Mouse (Mus musculus): ENCODE results near the gene Npcd.

The Npcd gene

DNA sequence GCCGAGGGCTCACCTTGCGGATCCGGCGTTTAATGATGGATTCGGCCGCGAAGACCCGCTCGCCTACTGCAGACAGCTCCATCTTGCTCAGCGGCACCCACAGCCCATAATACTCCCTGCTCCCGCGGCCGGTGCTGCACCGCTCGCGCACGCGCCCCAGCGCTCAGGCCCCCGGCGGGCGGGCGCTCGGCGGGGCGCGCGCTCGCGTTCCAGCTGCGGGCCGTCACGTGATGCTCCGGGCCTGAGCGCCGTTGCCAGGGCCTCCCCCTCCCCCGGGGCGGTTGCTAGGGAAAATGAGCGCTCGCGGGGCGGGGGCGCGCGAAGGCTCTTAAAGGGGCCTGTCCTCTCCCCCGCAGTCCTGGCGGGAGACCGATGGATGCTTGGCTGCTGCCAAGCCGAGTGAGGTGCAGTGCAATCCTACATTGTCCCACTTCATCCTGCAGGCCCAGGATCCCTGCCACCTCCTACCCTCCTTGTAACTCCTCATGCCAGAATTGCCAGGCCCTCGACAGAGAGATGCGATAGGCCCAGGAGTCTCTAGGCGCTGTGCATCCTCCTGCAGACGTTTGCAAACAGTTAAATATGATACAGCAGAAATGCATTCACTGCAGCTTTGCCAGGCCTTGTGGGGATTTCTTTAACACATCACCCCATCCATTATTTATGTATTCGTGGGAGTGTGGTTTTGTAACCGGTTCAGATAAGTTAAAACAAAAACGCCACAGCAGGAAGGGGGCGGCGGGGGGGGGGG lies at the start of gene Npcd, which contains the start of gene Cbx6:
Npcd (minus strand) TSS at position 108 of the 751 bp plus-strand sequence.
Cbx6 (minus strand) TSS at position 559 of the 751 bp plus-strand sequence.
- DNase-seq = peak; percentile 99

DNA sequence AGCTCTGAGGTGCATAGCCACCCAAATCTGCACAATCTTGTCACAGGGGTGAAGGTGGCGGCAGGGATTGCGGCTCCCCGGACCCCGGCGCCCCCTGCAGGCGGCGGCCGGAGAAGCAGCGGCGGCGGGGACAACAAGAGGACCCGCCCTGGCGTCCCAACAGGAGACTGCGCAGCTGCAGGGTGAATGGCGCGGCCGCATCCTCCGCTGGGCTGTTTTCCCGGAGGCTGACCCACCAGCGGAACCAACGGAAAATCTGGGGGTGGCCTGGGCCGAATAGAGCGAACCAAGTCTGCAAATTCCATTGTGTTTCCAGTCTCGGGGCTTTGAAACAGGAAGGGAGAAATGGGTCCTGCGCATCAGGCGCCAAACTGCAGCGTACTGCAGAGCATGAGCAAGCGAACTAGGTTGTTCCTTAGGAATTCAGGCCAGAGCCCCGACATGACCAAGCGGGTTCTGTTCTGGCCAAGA lies 49.4 kb upstream of the Npcd start:
- peak; percentile 95 for DNase-seq

DNA sequence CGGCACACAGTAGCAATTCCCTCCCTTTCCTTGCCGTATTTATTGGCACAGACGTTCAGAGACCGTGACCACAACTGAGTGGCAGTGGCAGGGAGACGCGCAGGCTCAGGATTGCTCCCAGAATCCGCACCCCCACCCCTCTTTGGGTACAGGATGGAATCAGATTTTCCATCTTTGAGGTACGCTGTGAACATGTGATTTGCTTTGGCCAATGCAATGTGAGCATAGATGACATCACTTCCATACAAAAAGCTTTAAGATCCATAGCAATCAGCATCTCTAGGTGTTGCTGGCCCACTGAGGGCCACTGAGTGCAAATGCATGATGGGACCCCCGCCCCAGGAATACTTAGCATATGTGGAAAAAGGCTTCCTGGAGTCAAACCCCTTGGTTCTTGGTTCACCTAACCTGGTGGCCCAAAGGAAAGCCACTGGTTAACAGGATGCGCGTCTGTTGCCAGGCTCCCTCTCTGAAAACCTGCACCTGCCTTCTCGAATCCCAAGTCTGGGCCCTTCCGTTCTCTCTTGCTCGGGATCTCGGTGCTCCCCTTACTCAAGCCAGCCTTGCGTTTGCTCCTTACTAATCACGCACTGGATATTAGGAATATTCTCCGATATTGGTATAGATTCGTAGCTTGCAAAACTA lies 48.7 kb upstream of the Npcd start:
- no peak for DNase-seq

DNA sequence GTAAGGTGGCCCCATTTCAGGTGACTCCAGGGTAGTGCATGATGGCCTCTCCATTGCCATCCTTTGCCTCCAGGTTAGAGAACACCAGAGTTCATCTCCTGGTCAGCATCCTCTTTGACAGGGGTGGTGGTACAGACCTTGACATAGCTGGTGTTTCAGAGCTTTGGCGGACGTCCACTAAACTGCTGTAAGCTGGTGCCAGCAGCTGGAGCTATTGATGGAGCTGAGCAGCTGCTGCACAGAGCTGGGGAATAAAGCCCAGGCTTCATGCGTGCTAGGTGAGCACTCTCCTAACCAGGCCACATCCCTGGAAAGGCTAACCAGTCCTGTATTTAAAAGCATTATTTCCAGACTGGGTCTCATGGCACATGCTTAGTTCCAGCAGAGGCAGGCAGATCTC lies 46.4 kb upstream of the Npcd start:
- no peak for DNase-seq

DNA sequence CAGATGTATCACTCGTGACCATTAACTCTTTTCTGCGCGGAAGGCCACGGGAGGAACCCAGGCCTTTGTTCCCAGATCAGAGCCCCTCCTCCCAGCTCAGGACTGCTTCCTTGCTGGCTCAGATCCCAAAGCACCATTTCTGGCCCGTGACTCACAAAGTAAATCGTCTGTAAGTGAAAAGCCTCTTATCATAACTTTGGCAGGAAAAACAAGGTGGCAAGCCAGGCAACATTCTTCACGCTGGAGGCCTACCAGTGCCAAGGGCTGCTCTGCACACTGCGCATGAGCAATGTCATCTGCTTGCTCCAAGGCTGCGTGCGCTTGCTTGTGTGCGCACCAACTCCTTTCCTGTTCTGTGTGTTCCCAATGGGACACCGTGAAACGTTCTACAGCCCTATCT lies 45.3 kb upstream of the Npcd start:
- no peak for DNase-seq

DNA sequence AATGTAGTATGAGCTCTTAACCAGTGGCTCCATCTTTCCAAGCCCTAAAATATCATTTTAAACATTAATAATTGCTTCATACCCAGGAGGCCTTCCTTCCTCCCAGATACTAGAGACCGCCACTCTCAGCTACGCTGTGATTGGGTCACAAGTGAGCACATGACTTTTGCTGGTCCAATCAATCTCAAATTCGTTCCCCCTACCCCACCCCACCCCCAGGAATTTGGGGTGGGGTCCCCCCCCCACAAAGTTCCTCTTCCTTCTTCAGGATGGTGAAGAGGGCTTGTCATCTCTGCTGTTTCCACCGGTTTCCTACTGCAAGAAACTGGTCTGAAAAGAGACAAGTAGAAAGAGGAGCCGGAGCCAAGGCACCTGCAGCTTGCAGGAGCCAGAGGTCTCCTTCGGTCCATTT lies 44.7 kb upstream of the Npcd start:
- DNase-seq = no peak

DNA sequence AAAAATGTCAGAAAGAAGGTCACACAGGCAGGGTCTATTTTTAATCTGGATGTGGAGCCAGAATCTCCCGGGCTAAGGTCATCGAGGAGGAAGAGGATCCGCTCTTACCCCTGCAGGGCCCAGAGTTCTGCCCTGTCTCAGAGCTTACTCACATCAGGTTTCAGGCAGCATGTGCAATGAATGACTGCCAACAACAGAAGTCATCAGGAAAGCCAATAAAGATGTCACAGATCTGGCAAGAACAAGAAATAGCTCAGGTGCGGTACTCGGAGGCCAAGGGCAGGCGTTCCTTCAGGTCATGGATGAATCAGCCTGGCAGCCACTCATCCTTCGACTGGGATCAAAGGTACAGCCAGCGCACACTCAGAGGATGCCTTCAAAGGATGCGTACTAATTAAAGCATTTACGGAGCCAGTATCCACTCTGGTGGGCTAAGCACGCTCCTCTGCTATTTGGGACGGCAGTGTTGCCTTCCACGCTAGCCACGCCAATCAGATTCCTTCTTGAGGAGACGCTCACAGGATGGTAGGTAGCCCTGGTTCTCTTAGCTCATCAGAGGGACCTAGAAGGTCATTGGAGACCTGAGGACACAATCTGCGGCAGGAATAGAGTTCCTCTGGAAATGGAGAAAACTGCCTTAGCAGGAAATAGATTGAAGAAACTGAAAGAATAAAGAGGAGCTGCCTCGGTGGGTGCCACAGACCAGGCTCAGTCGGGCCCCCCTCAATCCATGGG lies 41.4 kb upstream of the Npcd start:
- DNase-seq = no peak

DNA sequence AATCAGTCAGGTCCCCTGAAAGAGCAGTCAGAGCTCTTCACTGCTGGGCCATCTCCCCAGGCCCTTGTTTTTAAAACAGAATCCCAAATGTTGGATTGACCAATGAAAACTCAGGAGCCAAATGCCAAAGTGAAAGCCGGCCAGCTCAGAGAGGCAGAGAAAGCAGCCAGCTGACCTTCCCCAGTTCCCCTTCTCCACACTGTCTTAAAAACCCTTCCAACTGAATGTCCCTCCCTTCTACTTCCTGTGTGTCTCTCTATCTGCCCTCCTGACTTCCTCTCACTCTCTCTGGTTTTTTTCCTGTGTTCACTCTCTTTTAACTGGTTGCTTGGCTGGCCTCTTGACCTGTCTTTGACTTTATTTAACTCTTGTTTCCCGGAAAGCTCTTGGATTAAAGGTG lies 40.0 kb upstream of the Npcd start:
- no peak for DNase-seq

DNA sequence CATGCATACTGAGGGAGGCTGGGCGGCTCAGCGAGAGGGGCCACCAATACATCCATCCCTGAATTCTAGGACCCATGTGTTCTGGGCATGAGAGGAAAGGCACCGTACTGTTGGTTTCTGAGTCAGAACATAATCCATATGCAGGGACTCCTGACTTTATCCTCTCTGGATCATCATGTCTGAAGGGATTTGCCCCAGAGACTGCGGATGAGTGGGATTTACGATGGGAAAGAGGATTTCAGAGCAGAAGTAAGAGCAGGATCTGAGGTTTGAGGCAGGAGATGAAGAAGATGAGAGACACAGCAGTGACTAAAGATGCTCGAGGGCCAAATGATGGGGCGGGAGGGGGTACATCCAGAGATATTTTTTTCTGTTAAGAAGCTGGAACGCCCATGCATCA lies 39.5 kb upstream of the Npcd start:
- DNase-seq = no peak

DNA sequence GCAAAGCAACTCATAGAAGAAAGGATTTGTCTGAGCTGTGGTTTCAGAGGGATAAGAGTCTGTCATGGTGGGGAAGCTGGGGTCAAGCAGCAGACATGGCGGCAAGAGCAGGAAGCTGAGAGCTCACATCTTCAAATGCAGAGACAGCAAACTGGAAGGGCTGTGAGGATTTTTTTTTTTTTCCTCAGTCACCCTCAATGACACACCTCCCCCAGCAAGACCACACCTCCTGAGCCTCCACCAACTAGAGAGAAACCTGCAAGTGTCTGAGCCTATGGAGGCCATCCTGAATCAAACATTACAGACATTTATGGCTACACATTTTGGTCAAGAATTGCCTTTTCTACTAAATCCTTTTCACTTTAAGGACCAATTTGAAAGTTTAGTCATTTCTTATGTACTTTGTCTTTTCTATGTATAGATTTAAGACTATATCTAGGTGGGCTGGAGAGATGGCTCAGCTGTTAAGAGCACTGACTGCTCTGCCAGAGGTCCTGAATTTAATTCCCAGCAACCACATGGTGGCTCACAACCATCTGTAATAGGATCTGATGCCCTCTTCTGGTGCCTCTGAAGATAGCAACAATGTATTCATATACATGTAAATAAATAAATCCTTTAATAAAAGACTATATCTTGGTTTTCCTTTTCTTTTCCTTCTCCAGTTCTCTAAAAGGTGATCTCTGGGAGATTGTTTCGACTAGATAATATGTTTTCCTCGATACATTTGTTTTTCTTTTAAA lies 33.4 kb upstream of the Npcd start:
- DNase-seq = peak; percentile 11

DNA sequence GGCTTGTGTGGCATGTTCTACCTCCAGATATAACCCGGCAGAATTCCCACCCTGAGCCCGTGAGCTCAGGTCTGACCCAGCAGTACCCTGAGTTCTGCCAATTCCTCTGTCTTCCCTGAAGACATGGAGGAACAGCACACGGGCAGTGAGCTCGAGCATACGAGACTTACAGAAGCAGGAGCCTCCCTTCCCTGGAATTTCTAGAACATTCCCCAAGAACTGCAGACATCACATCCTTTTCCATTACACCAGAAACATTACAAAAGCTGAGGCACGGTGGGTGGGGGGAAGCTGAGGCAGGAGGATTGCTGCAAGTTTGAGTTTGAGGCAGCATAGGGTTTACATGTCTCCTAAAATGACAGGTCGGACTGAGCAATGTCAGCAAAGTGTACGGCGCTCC lies 25.8 kb upstream of the Npcd start:
- DNase-seq = no peak

DNA sequence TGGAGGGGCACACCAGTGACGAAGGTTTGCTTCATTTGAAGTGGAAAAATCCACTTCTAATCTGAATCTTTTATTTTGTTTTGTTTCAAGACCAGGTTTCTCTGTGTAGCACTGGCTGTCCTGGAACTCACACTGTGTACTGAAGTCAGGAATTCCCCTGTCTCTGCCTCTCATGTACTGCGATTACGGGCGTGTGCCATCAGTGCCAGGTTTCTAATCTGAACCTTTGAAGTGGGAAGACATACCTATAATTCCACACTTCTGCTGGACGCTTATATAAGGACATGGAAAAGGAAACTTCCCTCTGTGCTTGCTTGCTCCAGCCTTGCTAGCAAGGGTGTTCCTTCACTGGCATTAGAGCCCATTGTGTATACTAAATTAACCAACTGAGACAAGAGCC lies 24.9 kb upstream of the Npcd start:
- DNase-seq = no peak

DNA sequence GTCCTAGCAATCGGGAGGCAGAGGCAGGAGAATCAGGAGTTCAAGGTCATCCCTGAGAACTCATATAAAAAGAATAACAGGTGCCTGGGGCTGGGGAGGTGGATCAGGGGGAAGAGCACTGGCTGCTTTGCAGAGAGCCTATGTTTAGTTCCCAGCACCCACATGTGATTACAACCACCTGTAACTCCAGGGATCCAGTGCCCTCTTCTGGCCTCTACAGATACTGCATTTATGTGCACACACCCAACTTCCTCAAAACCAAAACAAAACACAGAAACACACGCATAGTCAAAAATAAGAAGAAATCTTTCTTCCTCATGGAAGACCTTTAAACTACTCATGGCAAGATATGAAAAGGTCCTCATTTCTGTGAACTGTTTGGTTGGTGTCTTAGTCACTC lies 16.1 kb upstream of the Npcd start:
- DNase-seq = no peak

DNA sequence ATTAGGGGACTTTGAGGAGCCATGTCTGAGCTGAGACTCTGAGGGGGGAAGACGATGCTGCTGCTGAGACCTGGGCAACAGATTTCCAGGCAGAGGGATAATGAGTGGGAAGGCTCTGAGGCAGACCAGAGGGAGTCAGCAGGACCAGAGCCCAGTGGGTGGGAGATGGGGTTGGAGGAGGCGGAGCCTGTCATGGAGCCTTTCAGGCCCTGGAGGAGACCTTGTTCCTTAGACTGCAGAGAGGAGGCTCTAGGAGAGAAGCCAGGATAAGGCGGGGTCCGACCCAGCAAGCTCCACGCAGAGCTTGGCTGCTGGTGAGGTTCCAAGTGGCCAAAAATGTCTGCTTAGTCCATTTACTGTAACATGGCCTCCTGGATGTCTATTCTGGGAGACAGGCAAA lies 13.1 kb upstream of the Npcd start:
- DNase-seq = no peak

DNA sequence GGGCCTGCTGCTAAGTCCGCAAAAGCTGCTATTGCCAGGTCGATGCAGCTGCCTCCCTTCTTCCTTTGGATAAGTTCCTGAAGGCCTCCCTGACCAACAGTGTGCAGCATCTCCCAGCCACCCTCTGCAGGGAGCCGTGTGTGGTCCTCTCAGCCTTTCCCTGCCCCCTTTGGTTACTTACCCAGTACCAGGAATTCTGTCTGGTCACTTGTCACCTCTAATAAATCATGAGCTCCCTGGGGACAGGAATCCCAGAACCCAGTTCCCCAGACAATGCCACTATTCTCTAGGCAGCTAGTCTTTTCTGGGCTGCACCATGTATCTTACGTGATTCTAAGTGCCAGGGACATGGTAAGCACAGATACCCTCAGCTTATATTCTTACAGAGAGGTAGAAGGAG lies 11.9 kb upstream of the Npcd start:
- no peak for DNase-seq

DNA sequence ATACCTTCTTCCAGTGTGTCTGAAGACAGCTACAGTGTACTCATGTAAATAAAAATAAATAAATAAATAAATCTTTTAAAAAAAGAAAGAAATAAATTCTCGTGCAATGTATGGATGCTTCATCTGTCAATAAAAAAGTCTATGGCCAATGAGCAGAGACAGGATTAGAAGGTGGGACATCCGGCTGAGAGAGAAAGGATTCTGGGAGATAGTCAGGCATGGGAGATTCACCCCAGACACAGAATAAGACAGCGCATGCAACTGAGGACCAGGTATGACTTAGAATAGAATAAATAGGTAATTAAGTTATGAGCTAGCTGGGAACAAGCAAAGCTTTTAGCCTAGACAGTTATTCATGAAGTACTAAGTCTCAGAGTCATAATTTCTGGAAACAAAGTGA lies 8.9 kb upstream of the Npcd start:
- DNase-seq = no peak

DNA sequence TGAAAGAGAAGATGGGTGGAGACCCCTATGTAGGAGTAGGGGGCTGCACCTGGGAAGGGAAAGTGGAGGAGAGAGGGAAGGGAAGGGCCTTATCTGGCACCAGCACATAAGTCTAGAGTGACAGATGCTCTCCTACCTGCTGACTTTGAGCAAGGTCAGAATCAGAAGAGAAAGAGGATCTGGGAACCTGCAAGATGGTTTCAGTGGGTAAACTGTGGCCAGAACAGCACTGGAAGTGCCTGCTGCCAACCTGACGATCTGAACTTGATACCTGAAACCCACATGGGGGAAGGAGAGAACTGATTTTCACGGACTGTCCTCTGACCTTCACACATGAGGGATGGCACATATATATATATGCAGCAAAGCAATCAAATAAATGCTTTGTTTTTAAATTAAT lies 6.2 kb upstream of the Npcd start:
- DNase-seq = no peak

DNA sequence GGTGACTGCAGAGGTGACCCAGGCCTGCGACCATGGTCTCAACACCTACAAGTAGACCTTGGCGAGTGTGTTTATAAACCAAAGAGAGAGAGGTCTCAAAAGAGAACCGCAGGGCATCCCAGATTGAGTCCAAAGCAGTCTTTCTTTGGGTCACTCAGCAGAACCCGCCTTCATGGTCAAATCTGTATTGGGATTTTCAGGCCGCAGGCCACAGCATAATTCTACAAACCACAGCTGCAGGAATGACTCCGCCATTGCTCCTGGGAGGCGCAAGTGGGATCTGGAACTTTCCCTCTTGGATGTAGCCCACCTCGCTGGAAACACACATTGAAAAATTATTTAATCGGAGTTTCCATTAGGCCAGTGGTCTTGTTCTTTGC lies 834 bp upstream of the Npcd start:
- DNase-seq = no peak

DNA sequence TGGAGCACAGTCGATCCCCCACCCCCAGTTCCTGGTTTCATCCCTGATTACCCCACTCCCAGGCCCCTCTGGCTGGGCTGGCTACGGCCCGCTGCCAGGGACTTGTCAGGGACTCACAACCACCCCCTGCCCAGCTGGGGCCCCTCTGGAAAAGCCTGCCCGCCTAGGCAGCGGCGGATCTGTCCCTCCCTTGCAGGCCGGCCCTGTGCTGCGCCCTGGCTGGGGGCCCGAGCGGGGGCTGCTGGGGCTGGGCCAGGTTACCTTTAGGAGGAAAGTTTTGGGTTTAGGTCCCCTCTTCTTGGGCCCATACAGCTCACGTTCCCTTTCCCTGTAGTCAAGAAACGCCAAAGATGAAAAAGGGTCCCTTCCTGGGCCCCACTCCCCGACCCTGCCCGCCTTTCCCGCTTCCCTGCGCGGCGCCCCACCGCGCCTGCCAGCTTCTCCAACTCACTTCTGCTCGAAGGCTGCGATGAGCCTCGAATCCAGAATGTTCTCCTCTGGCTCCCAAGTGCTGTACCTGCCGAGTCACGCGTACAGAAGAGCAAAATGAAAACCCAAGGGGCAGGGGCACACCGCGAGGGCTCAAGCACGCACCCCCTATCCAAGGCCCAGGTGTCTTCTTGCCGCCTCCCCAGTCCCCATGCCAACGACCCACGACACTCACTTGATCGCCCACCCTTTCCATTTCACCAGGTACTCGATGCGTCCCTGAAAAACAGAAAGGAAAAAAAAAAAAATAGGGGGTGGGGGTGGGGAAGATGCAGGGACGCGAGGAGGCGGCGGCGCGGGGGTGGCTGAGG lies 586 bp downstream of the Npcd start:
- DNase-seq = peak; percentile 56

DNA sequence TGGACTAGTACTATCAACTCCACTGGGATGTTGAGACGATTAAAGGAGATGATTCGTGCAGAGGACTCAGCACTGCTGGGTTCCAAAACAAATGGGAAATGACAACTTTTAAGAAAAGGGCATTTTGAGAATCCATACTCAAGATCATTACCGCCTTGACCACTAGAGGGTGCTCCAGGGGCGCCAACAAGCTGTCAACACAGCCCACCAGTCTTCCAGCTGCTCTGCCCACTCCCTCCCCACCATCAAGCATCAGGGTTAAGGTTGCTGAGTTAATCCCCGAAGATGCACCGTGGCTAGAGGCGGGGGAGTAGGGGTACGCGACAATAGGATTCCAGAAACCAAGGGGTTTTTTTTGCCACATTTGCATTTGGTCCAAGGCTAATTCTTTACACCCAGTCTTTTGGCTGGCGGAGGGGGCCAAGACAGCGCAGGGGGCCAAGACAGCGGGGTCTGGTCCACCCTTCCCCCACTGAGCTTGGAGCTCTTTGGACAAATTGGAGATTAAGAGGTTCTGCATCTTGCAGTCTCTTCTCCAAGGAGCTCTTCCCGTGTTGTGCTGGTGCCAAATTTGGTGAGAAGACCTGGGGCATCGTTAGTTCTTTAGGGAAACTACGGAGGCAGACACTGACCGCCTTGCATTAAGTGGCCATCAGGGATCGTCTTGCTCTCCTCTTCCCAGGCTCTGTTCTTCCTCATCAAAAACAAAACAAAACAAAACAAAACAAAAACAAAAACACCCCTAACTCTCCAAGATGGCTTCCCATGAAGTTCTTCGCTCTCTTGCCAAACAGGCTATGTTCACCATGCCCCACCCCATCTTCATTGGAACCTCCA lies 1.8 kb downstream of the Npcd start:
- DNase-seq = peak; percentile 86

DNA sequence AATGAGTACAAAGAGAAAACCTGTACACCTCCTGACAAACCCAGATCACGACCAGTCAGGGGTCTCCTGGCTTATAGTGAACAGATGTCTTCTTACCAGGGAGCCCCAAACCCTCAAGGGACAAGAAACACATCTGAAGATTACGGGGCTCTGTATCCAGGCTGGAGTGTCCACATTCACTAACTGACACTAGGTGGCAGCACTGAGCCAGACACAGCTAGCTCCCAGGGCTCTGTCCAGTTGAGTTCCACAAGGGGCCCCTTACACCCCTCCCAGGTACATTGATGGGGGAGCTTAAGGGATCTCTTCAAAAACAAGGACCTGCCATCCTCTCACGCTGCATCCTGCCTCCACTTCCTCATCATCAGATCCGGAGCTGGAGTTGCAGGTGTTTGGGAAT lies 3.6 kb downstream of the Npcd start:
- peak; percentile 78 for DNase-seq
